Mouse (Mus musculus): ENCODE data around the gene Gp9. TPM values are rescaled to one million over a fixed set of nuclear protein-coding genes. Genes with fewer than 3 reads are reported as not detected.

Gene Gp9
- total and polyA plus RNA-seq, 2 experiments: 0.74 TPM; not detected in 1

- TF ChIP-seq POLR2A (IDR thresholded peaks at IDR 0.05; ENCODE audit: extremely low read depth, insufficient read depth, low read length) (no peak), CTCF (IDR thresholded peaks at IDR 0.05; ENCODE audit: low read depth, low read length) (no peak)
- H3K79me2 ChIP-seq (ENCODE audit: control insufficient read depth, insufficient read depth, low read length): no peaks in the 10 kb centered on the region
- H3K4me1 ChIP-seq (ENCODE audit: control insufficient read depth, insufficient read depth, low read length): no peaks in the 10 kb centered on the region; the same call in 1 of the 2 replicates
- no peaks in the 10 kb centered on the region for H3K27me3 ChIP-seq (ENCODE audit: control insufficient read depth, insufficient read depth, low read length)
- H3K4me3 ChIP-seq (ENCODE audit: insufficient read depth, low read depth, low read length): no peak overlapping the region
- no peak for DNase-seq (ENCODE audit: extremely low read depth, low read depth, low spot score)
- WGBS: 71% methylated on average over 6 of the region's 6 CpGs
- H3K36me3 ChIP-seq (ENCODE audit: control insufficient read depth, insufficient read depth, low read length): no peaks in the 10 kb centered on the region
- no peak overlapping the region for H3K27ac ChIP-seq (replicated peaks; ENCODE audit: insufficient read depth, low read depth, low read length)
- H3K9ac ChIP-seq (ENCODE audit: low read depth, low read length): no peak overlapping the region
Measured at GRCm38 (mm10) chr6:87739898-87740297, 38.0 kb upstream of the Gp9 start.

GRCm38 (mm10) chr6:87740496-87740895 is 37.4 kb upstream of the Gp9 start:
- no peak overlapping the region for H3K4me3 ChIP-seq (ENCODE audit: insufficient read depth, low read depth, low read length)
- no peak for DNase-seq (ENCODE audit: extremely low read depth, low read depth, low spot score)
- no peaks in the 10 kb centered on the region for H3K79me2 ChIP-seq (ENCODE audit: control insufficient read depth, insufficient read depth, low read length)
- no peak overlapping the region for H3K9ac ChIP-seq (ENCODE audit: low read depth, low read length)
- no peaks in the 10 kb centered on the region for H3K36me3 ChIP-seq (ENCODE audit: control insufficient read depth, insufficient read depth, low read length)
- H3K27me3 ChIP-seq (ENCODE audit: control insufficient read depth, insufficient read depth, low read length): no peaks in the 10 kb centered on the region
- TF ChIP-seq CTCF (IDR thresholded peaks at IDR 0.05; ENCODE audit: low read depth, low read length) (no peak), POLR2A (IDR thresholded peaks at IDR 0.05; ENCODE audit: extremely low read depth, insufficient read depth, low read length) (no peak)
- no peak overlapping the region for H3K27ac ChIP-seq (replicated peaks; ENCODE audit: insufficient read depth, low read depth, low read length)
- no peaks in the 10 kb centered on the region; the same call in 1 of the 2 replicates for H3K4me1 ChIP-seq (ENCODE audit: control insufficient read depth, insufficient read depth, low read length)

GRCm38 (mm10) chr6:87741978-87742377 is 35.9 kb upstream of the Gp9 start:
- H3K79me2 ChIP-seq (ENCODE audit: control insufficient read depth, insufficient read depth, low read length): no peaks in the 10 kb centered on the region
- WGBS: 87% methylated on average over 8 of the region's 8 CpGs
- H3K4me3 ChIP-seq (ENCODE audit: insufficient read depth, low read depth, low read length): no peak overlapping the region
- no peaks in the 10 kb centered on the region for H3K27me3 ChIP-seq (ENCODE audit: control insufficient read depth, insufficient read depth, low read length)
- H3K9ac ChIP-seq (ENCODE audit: low read depth, low read length): no peak overlapping the region
- TF ChIP-seq POLR2A (IDR thresholded peaks at IDR 0.05; ENCODE audit: extremely low read depth, insufficient read depth, low read length) (no peak), CTCF (IDR thresholded peaks at IDR 0.05; ENCODE audit: low read depth, low read length) (no peak)
- DNase-seq (ENCODE audit: extremely low read depth, low read depth, low spot score): no peak
- H3K27ac ChIP-seq (replicated peaks; ENCODE audit: insufficient read depth, low read depth, low read length): no peak overlapping the region
- H3K4me1 ChIP-seq (ENCODE audit: control insufficient read depth, insufficient read depth, low read length): no peaks in the 10 kb centered on the region; the same call in 1 of the 2 replicates
- H3K36me3 ChIP-seq (ENCODE audit: control insufficient read depth, insufficient read depth, low read length): no peaks in the 10 kb centered on the region

GRCm38 (mm10) chr6:87742804-87743203 is 35.1 kb upstream of the Gp9 start:
- 87% methylated on average over 5 of the region's 5 CpGs for WGBS
- Histone ChIP-seq H3K36me3 (ENCODE audit: control insufficient read depth, insufficient read depth, low read length) (no peaks in the 10 kb centered on the region), H3K27me3 (ENCODE audit: control insufficient read depth, insufficient read depth, low read length) (no peaks in the 10 kb centered on the region), H3K79me2 (ENCODE audit: control insufficient read depth, insufficient read depth, low read length) (no peaks in the 10 kb centered on the region), H3K27ac (replicated peaks; ENCODE audit: insufficient read depth, low read depth, low read length) (no peak overlapping the region), H3K4me1 (ENCODE audit: control insufficient read depth, insufficient read depth, low read length) (no peaks in the 10 kb centered on the region; the same call in 1 of the 2 replicates), H3K4me3 (ENCODE audit: insufficient read depth, low read depth, low read length) (no peak overlapping the region), H3K9ac (ENCODE audit: low read depth, low read length) (no peak overlapping the region)
- no peak for DNase-seq (ENCODE audit: extremely low read depth, low read depth, low spot score)
- TF ChIP-seq CTCF (IDR thresholded peaks at IDR 0.05; ENCODE audit: low read depth, low read length): peak; percentile 22; the same call in 1 of the 2 replicates
- no peak for TF ChIP-seq POLR2A (IDR thresholded peaks at IDR 0.05; ENCODE audit: extremely low read depth, insufficient read depth, low read length)

GRCm38 (mm10) chr6:87743281-87743680 is 34.6 kb upstream of the Gp9 start:
- no peak overlapping the region for H3K27ac ChIP-seq (replicated peaks; ENCODE audit: insufficient read depth, low read depth, low read length)
- 85% methylated on average over 5 of the region's 5 CpGs for WGBS
- no peaks in the 10 kb centered on the region; the same call in 1 of the 2 replicates for H3K4me1 ChIP-seq (ENCODE audit: control insufficient read depth, insufficient read depth, low read length)
- no peak for TF ChIP-seq POLR2A (IDR thresholded peaks at IDR 0.05; ENCODE audit: extremely low read depth, insufficient read depth, low read length)
- no peak for TF ChIP-seq CTCF (IDR thresholded peaks at IDR 0.05; ENCODE audit: low read depth, low read length)
- no peak for DNase-seq (ENCODE audit: extremely low read depth, low read depth, low spot score)
- H3K27me3 ChIP-seq (ENCODE audit: control insufficient read depth, insufficient read depth, low read length): no peaks in the 10 kb centered on the region
- no peaks in the 10 kb centered on the region for H3K79me2 ChIP-seq (ENCODE audit: control insufficient read depth, insufficient read depth, low read length)
- H3K9ac ChIP-seq (ENCODE audit: low read depth, low read length): no peak overlapping the region
- no peaks in the 10 kb centered on the region for H3K36me3 ChIP-seq (ENCODE audit: control insufficient read depth, insufficient read depth, low read length)
- H3K4me3 ChIP-seq (ENCODE audit: insufficient read depth, low read depth, low read length): no peak overlapping the region

- 85% methylated on average over 3 of the region's 3 CpGs for WGBS
- H3K4me1 ChIP-seq (ENCODE audit: control insufficient read depth, insufficient read depth, low read length): no peaks in the 10 kb centered on the region
Measured at GRCm38 (mm10) chr6:87744632-87745031, 33.2 kb upstream of the Gp9 start.

More at GRCm38 (mm10) chr6:87744632-87745031, 33.2 kb upstream of the Gp9 start:
- TF ChIP-seq POLR2A (IDR thresholded peaks at IDR 0.05; ENCODE audit: extremely low read depth, insufficient read depth, low read length) (no peak), CTCF (IDR thresholded peaks at IDR 0.05; ENCODE audit: low read depth, low read length) (no peak)
- Histone ChIP-seq H3K36me3 (ENCODE audit: control insufficient read depth, insufficient read depth, low read length) (no peaks in the 10 kb centered on the region), H3K27me3 (ENCODE audit: control insufficient read depth, insufficient read depth, low read length) (no peaks in the 10 kb centered on the region), H3K27ac (replicated peaks; ENCODE audit: insufficient read depth, low read depth, low read length) (no peak overlapping the region), H3K9ac (ENCODE audit: low read depth, low read length) (no peak overlapping the region), H3K79me2 (ENCODE audit: control insufficient read depth, insufficient read depth, low read length) (no peaks in the 10 kb centered on the region), H3K4me3 (ENCODE audit: insufficient read depth, low read depth, low read length) (no peak overlapping the region)
- DNase-seq (ENCODE audit: extremely low read depth, low read depth, low spot score): no peak

All from liver, adult 2 months (tissue).